Mouse (Mus musculus): ENCODE measurements around the gene Rpl28.

Gene Rpl28

GRCm38 (mm10) chr7:4792278-4793212, at the start of gene Rpl28:
Gene Rpl28 (plus strand): TSS chr7:4792874.
- DNase-seq (ENCODE audit: low read depth, low spot score): peak; percentile 97

GRCm38 (mm10) chr7:4743354-4743753, 49.3 kb upstream of the Rpl28 start:
- DNase-seq (ENCODE audit: low read depth, low spot score): no peak

GRCm38 (mm10) chr7:4744886-4745285, 47.8 kb upstream of the Rpl28 start:
- no peak for DNase-seq (ENCODE audit: low read depth, low spot score)

- DNase-seq (ENCODE audit: low read depth, low spot score): no peak
Measured at GRCm38 (mm10) chr7:4746326-4746980, 46.2 kb upstream of the Rpl28 start.

GRCm38 (mm10) chr7:4747156-4747899, 45.3 kb upstream of the Rpl28 start:
- no peak for DNase-seq (ENCODE audit: low read depth, low spot score)

GRCm38 (mm10) chr7:4748321-4748720, 44.4 kb upstream of the Rpl28 start:
- no peak for DNase-seq (ENCODE audit: low read depth, low spot score)

- no peak for DNase-seq (ENCODE audit: low read depth, low spot score)
Measured at GRCm38 (mm10) chr7:4749169-4749568, 43.5 kb upstream of the Rpl28 start.

- DNase-seq (ENCODE audit: low read depth, low spot score): peak; percentile 28
Measured at GRCm38 (mm10) chr7:4751971-4752820, 40.5 kb upstream of the Rpl28 start.

GRCm38 (mm10) chr7:4752821-4753570, 39.7 kb upstream of the Rpl28 start, which contains the start of gene Cox6b2:
Gene Cox6b2 (minus strand): TSS chr7:4753094.
- DNase-seq (ENCODE audit: low read depth, low spot score): peak; percentile 77

GRCm38 (mm10) chr7:4759670-4760069, 33.0 kb upstream of the Rpl28 start:
- no peak for DNase-seq (ENCODE audit: low read depth, low spot score)

GRCm38 (mm10) chr7:4764946-4765710, 27.5 kb upstream of the Rpl28 start:
- no peak for DNase-seq (ENCODE audit: low read depth, low spot score)

GRCm38 (mm10) chr7:4771202-4771601, 21.5 kb upstream of the Rpl28 start, which contains the start of gene Fam71e2:
Gene Fam71e2 (minus strand): TSS chr7:4771302.
- no peak for DNase-seq (ENCODE audit: low read depth, low spot score)

GRCm38 (mm10) chr7:4776131-4776530, 16.5 kb upstream of the Rpl28 start:
- no peak for DNase-seq (ENCODE audit: low read depth, low spot score)

GRCm38 (mm10) chr7:4776861-4777830, 15.5 kb upstream of the Rpl28 start:
- peak; percentile 57 for DNase-seq (ENCODE audit: low read depth, low spot score)

GRCm38 (mm10) chr7:4777851-4778637, 14.6 kb upstream of the Rpl28 start:
- DNase-seq (ENCODE audit: low read depth, low spot score): no peak

GRCm38 (mm10) chr7:4779921-4780320, 12.8 kb upstream of the Rpl28 start:
- DNase-seq (ENCODE audit: low read depth, low spot score): no peak

GRCm38 (mm10) chr7:4782130-4782529, 10.5 kb upstream of the Rpl28 start:
- no peak for DNase-seq (ENCODE audit: low read depth, low spot score)

All from CD4-positive helper T cell, adult 2 months (primary cell).